Mouse (Mus musculus) ES-Bruce4 (cell line): ENCODE measurements at regions not wholly inside any gene's neighbourhood (a gene's known extent, or its start where the extent isn't known, plus 50 kb on each side); places are given as distances from the start of the nearest gene placed in this dataset.

Experiments used
- H3K27ac ChIP-seq: 2 replicates; pipeline ENCODE4 v1.5.1; 2012; ENCODE audit warnings: low read length, inconsistent platforms; ENCODE audit not compliant: insufficient read depth
- H3K27me3 ChIP-seq: 2 replicates; pipeline ENCODE4 v1.6.1; 2012; ENCODE audit warnings: mild to moderate bottlenecking, low read length, inconsistent platforms; ENCODE audit not compliant: control insufficient read depth, poor library complexity, insufficient read depth, severe bottlenecking
- H3K36me3 ChIP-seq: 2 replicates; pipeline ENCODE4 v1.6.1; 2012; ENCODE audit warnings: inconsistent platforms, mild to moderate bottlenecking, low read length, moderate library complexity; ENCODE audit not compliant: control insufficient read depth, poor library complexity, insufficient read depth, severe bottlenecking
- H3K4me1 ChIP-seq: one replicate; pipeline ENCODE4 v1.8.1; 2011; ENCODE audit warnings: low read length; ENCODE audit not compliant: control insufficient read depth, insufficient read depth
- H3K4me3 ChIP-seq: 2 replicates; pipeline ENCODE4 v1.5.1; 2011; ENCODE audit warnings: low read depth, mild to moderate bottlenecking, low read length
- H3K9ac ChIP-seq: 2 replicates; pipeline ENCODE4 v1.6.1; 2012; ENCODE audit warnings: low read depth, mild to moderate bottlenecking, inconsistent platforms; ENCODE audit not compliant: poor library complexity, severe bottlenecking
- H3K9me3 ChIP-seq: replicated peaks from 2 replicates; pipeline ENCODE4 v1.6.1; 2012; ENCODE audit warnings: mild to moderate bottlenecking, low read length, inconsistent platforms; ENCODE audit not compliant: control insufficient read depth, poor library complexity, insufficient read depth, severe bottlenecking
- CTCF ChIP-seq: IDR thresholded peaks from one replicate; pipeline ENCODE4 v1.8.1; 2011; ENCODE audit warnings: low read depth, low read length
- EP300 ChIP-seq: IDR thresholded peaks from 2 replicates; pipeline ENCODE4 v1.6.1; 2011; ENCODE audit warnings: low read depth, low read length; ENCODE audit not compliant: insufficient read depth
- POLR2A ChIP-seq: IDR thresholded peaks from one replicate; pipeline ENCODE4 v1.8.1; 2011; ENCODE audit warnings: low read length; ENCODE audit not compliant: insufficient read depth

DNA sequence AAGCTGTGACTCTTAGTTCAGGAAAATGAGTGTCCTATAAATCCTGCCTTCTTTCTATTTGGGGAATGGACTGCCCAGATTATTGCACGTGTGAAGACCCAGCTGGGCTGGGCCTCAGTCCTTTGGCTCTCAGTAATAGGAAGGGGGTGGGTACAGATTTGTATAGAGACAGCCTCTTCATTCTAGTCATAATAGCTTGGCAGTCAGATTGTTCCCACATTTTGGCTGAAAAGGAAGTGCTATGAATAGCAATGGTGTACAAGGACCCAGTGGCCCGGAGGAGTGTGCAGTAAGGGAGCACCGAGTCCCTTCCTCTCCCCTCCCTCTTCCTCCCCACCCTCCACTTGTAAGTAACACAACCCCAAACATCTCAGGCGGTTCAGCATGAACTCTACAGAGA lies 113.5 kb upstream of the Arhgap5 start:
- Histone ChIP-seq H3K36me3 (no peaks in the 10 kb centered on the region), H3K9me3 (no peaks in the 10 kb centered on the region), H3K27ac (no peak overlapping the region), H3K27me3 (no peaks in the 10 kb centered on the region), H3K9ac (no peak overlapping the region), H3K4me1 (peaks cover 11% of the 10 kb centered on the region), H3K4me3 (no peak overlapping the region)
- TF ChIP-seq CTCF, result no peak
- no peak for TF ChIP-seq EP300
- no peak for TF ChIP-seq POLR2A

DNA sequence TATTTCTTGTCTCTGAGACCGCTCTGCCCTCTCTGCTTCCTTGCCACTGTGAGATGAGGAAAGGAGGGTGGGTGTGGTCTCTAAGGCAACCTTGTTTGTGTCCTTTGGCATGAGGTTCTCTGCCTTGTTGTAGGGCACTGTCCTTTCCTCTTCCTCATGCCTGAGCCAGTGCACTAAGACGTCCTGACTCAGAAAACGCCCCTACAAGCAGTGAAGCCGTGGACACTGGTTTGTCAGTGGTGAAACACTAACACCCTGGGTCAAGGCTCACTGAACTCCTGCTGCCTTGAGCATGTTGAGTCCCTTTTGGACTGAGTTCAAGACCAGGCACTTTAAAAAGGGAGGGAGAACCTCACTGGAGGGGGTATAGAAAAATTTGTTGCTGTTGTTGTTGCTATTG lies 111.1 kb upstream of the Arhgap5 start:
- TF ChIP-seq POLR2A (no peak), EP300 (no peak), CTCF (no peak)
- no peaks in the 10 kb centered on the region for H3K36me3 ChIP-seq
- peaks cover 11% of the 10 kb centered on the region for H3K4me1 ChIP-seq
- H3K9me3 ChIP-seq, result no peaks in the 10 kb centered on the region
- no peak overlapping the region for H3K9ac ChIP-seq
- H3K27me3 ChIP-seq, result no peaks in the 10 kb centered on the region
- H3K4me3 ChIP-seq, result no peak overlapping the region
- H3K27ac ChIP-seq, result no peak overlapping the region

DNA sequence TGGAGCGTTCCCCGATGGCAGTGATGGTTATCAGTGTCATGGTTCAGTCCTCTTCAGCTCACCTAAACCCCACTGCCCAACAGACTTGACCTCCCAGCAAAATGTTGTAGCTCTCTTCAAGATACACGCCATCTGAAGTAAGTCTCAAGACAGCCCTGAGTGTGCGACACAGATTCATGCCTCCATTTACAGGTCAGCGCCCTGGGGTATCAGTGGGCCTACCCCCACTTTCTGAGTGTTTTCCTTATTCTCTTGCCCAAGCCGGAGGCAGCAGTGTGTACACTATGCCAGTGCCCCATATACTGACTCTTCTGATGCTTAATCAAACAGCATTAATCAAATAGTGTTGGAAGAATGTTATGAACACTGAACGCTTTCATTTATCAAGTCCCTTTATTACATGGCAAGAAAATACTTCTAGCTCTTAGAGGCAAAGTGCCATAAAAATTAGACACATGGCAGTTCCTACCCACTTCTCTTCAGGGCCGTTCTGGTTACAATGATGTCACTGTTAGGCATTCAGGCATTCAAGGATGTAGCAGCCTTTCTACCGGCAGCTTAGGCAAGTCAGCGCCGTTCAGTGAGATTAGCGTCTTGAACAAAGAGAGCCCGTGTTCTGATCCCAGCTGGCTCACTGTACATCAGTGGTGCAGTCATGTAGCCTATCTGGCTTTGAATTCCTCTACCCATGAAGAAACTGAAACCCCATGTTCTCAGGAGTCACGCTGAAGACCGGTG lies 109.6 kb upstream of the Arhgap5 start:
- Histone ChIP-seq H3K4me3 (peak overlapping the region; percentile 30), H3K36me3 (no peaks in the 10 kb centered on the region), H3K27me3 (no peaks in the 10 kb centered on the region), H3K9me3 (no peaks in the 10 kb centered on the region), H3K9ac (peak overlapping the region; percentile 69), H3K27ac (peak overlapping the region; percentile 95), H3K4me1 (peaks cover 12% of the 10 kb centered on the region)
- TF ChIP-seq POLR2A, result no peak

DNA sequence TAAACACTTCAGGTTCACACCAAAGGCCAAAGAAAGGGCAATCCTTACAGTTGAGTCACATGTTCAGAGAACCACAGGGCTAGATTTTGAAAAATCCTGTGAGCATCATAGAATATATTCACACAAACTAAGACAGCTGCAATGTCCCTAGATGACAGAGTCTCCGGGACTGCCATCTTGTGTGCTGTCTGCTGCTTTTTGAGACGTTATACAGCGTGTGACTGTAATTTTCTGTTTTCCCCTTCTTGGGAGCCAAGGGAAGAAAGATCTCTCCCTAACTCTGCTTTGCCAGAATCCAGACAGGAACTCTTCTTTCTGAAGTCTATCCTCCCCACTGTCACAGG lies 109.1 kb upstream of the Arhgap5 start:
- Histone ChIP-seq H3K36me3 (no peaks in the 10 kb centered on the region), H3K4me1 (peaks cover 12% of the 10 kb centered on the region), H3K9ac (peak overlapping the region; percentile 69), H3K4me3 (peak overlapping the region; percentile 30), H3K9me3 (no peaks in the 10 kb centered on the region), H3K27me3 (no peaks in the 10 kb centered on the region), H3K27ac (peak overlapping the region; percentile 95)
- TF ChIP-seq EP300, result no peak
- TF ChIP-seq CTCF, result no peak
- no peak for TF ChIP-seq POLR2A

DNA sequence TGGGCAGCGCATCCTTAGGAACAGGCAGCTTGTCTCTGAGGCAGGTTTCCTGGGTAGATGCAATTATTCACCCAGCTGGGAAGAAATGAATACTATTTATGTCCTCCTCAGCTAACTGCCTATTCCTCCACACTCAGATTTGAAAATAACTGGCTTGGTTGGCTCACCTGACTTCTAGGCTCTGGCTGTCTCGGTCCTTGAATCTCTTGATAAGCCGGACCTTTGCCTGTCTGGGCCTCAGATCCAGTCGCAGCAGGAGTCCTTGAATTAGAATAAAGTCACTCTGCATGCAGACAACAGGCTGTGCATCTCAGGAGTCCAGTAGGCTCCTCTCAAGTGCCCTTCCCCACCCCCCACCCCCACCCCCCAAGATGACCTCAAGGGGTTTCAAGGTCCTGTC lies 108.7 kb upstream of the Arhgap5 start:
- Histone ChIP-seq H3K9me3 (no peaks in the 10 kb centered on the region), H3K27ac (peak overlapping the region; percentile 95), H3K27me3 (no peaks in the 10 kb centered on the region), H3K9ac (peak overlapping the region; percentile 69), H3K36me3 (no peaks in the 10 kb centered on the region), H3K4me1 (peaks cover 12% of the 10 kb centered on the region), H3K4me3 (peak overlapping the region; percentile 30)
- TF ChIP-seq POLR2A, result no peak
- peak; percentile 97 for TF ChIP-seq EP300
- no peak for TF ChIP-seq CTCF

DNA sequence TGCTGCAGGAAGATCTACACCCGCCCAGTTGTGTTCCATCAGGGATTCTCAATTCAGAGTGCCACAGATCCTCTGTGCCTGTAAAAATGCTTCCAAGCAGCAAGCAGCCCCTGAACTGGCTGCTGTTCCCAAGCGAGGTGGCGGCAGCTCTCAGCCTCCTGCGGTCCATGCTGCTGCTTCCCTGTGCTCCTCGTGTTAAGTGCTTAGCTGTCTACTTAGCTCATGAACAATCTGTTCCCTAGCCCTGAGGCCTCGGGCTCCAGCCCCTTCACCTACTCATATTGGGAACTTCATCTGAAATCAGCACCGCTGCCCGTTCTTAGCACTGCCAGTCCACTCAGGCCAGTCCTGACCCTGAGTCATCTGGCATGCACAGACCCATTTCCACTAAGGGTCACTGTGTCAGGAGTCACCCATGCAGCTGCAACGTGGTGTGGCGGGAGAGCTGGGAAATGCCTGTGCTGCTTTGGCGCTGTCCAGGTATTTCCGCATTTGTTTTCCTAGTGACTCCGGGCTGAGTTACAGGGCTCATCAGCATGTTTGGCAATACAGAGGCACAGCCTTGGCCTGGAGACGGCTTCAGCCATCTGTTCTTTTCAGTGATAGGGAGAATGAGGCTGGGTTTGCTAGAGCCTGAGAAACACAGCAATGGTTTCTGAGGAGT lies 107.5 kb upstream of the Arhgap5 start:
- Histone ChIP-seq H3K27ac (peak overlapping the region; percentile 37), H3K36me3 (no peaks in the 10 kb centered on the region), H3K9me3 (no peaks in the 10 kb centered on the region), H3K4me3 (peak overlapping the region; percentile 22; the same call in 1 of the 2 replicates), H3K4me1 (peaks cover 12% of the 10 kb centered on the region), H3K9ac (no peak overlapping the region), H3K27me3 (no peaks in the 10 kb centered on the region)
- TF ChIP-seq POLR2A (no peak), EP300 (peak; percentile 48; the same call in 1 of the 2 replicates)
